Mouse (Mus musculus) midbrain, embryonic 11.5 days (tissue): ENCODE data around the gene Cdc14a. TPM values are rescaled to one million over a fixed set of nuclear protein-coding genes. Genes with fewer than 3 reads are reported as not detected.

Experiments
- ATAC-seq: fragments of 200-750 bp; cut with Nextera tagmentation; 2 replicates; pipeline ENCODE4 v1.8.0; 2017; ENCODE audit warnings: moderate TSS enrichment, moderate library complexity; ENCODE audit not compliant: low FRiP score
- DNase-seq: peaks from one replicate; pipeline ENCODE4 v3.0.0; 2015; ENCODE audit warnings: low spot score; ENCODE audit errors: missing footprints
- H3K27ac ChIP-seq: fragments of 300-500 bp; sonication (generic); 2 replicates; pipeline ENCODE4 v1.5.1; 2014; ENCODE audit warnings: low read depth, low read length
- H3K27me3 ChIP-seq: fragments of 300-500 bp; sonication (generic); 2 replicates; pipeline ENCODE4 v1.6.1; 2014; ENCODE audit warnings: mild to moderate bottlenecking, low read length, moderate library complexity, mixed read lengths; ENCODE audit not compliant: control insufficient read depth, insufficient read depth
- H3K36me3 ChIP-seq: fragments of 300-500 bp; sonication (generic); 2 replicates; pipeline ENCODE4 v1.6.1; 2014; ENCODE audit warnings: mild to moderate bottlenecking, low read length, moderate library complexity, mixed read lengths; ENCODE audit not compliant: control insufficient read depth, insufficient read depth
- H3K4me1 ChIP-seq: fragments of 300-500 bp; sonication (generic); 2 replicates; pipeline ENCODE4 v1.6.1; 2014; ENCODE audit warnings: low read length; ENCODE audit not compliant: control insufficient read depth, insufficient read depth
- H3K4me2 ChIP-seq: fragments of 300-500 bp; sonication (generic); 2 replicates; pipeline ENCODE4 v1.6.1; 2014; ENCODE audit warnings: mild to moderate bottlenecking, moderate library complexity
- H3K4me3 ChIP-seq: fragments of 300-500 bp; sonication (generic); 2 replicates; pipeline ENCODE4 v1.5.1; 2014; ENCODE audit warnings: low read depth, low read length
- H3K9ac ChIP-seq: fragments of 300-500 bp; sonication (generic); 2 replicates; pipeline ENCODE4 v1.6.1; 2014; ENCODE audit warnings: low read length
- H3K9me3 ChIP-seq: fragments of 300-500 bp; sonication (generic); 2 replicates; pipeline ENCODE4 v1.6.1; 2016; ENCODE audit warnings: low read length; ENCODE audit not compliant: control insufficient read depth
- WGBS: fragments of 180-500 bp; shearing (Covaris S2); extraction: QIAGEN DNeasy Blood & Tissue Kit; methylation state at CpG from one replicate; pipeline ENCODE4 v1.1.7; 2014; 5-methylcytosine and 5-hydroxymethylcytosine counted together
- polyA plus RNA-seq: library from polyadenylated mRNA; unstranded; fragments of >200 nt; fragmentation: Nextera tagmentation; extraction: Ambion mirVana; gene quantifications from 2 replicates; pipeline ENCODE4 v1.2.1, GENCODE M21; 2014

Gene Cdc14a
- polyA plus RNA-seq, 1 experiment from 2014 or later = 18.2 TPM

DNA sequence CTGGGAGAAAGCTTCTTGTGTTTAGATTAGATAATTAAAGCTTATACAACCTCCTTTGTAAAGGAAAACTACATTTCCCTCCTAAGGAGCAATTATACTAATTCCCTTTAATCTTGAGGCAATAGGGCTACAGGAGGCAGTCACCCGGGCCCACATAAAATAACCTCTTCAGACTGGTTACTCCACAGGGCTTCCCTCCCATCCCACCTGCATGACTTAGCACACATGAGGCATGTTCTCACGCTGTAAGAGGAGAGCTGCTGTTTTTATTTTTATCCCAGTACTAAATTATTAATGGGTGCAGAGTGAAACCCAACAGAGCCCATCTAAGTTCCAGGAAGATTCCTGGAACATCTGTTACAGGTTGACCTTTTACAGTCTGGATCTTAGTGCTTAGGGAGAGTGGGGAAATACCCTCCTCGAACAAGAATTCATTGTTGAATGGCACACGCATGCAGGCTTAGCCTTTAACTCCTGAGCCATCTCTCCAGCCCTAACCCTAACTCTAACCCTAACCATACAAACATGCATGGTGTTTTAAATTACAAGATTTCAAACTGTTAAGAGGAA, 54.9 kb downstream of the Cdc14a start:
- ATAC-seq (no peak), DNase-seq (no peak)
- Histone ChIP-seq H3K27me3 (no peaks in the 10 kb centered on the region), H3K9me3 (no peaks in the 10 kb centered on the region), H3K4me1 (peaks cover 3% of the 10 kb centered on the region), H3K9ac (no peak overlapping the region), H3K36me3 (no peaks in the 10 kb centered on the region), H3K27ac (no peak overlapping the region), H3K4me2 (no peak overlapping the region), H3K4me3 (no peak overlapping the region)
- 24% methylated on average over 4 of the region's 4 CpGs for WGBS

DNA sequence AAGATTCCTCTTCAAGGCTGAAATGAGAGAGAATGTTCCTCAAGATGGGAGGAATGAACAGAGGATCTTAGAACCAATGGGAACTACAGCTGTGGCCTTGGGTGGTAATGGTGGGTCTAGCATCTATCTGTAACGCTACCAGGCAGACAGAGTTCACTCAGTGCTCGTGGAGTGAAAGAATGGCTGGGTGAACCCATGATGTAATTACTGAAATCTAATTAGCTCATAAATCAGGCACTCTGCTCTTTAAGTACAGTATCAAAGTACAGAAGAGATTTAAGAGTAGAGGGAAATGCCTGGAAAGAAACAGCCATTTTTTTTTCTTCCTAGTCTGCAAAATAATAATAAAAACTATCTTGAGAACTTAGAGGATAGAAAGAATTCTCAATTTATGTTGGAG, 57.7 kb downstream of the Cdc14a start:
- Histone ChIP-seq H3K4me2 (no peak overlapping the region), H3K4me3 (no peak overlapping the region), H3K36me3 (no peaks in the 10 kb centered on the region), H3K9me3 (no peaks in the 10 kb centered on the region), H3K27ac (no peak overlapping the region), H3K9ac (no peak overlapping the region), H3K4me1 (peaks cover 3% of the 10 kb centered on the region), H3K27me3 (no peaks in the 10 kb centered on the region)
- ATAC-seq (no peak), DNase-seq (no peak)
- WGBS = 94% methylated on average over 2 of the region's 2 CpGs

DNA sequence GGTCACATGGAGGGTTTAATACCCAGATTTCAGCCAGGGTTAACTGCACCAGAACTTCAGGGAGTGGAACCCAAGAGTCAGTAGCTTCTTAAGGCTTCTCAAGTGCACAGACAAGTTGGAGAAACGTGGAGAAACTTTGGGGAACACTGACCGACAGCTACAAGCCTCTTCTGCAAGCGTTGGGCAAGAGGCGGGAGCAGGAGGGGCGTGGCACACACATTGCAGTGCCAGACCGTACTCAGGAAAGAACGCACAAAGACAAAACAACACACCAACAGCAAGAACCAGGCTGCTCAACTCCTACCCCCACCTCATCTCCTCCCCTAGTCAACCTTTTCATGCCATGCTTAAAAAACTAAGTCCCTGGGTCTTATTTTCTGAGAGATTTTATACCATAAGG, 61.9 kb downstream of the Cdc14a start:
- Histone ChIP-seq H3K4me2 (no peak overlapping the region), H3K27ac (no peak overlapping the region), H3K27me3 (no peaks in the 10 kb centered on the region), H3K4me3 (no peak overlapping the region), H3K36me3 (no peaks in the 10 kb centered on the region), H3K4me1 (no peaks in the 10 kb centered on the region), H3K9me3 (no peaks in the 10 kb centered on the region), H3K9ac (no peak overlapping the region)
- ATAC-seq (no peak), DNase-seq (no peak)
- WGBS = 86% methylated on average over 7 of the region's 7 CpGs

DNA sequence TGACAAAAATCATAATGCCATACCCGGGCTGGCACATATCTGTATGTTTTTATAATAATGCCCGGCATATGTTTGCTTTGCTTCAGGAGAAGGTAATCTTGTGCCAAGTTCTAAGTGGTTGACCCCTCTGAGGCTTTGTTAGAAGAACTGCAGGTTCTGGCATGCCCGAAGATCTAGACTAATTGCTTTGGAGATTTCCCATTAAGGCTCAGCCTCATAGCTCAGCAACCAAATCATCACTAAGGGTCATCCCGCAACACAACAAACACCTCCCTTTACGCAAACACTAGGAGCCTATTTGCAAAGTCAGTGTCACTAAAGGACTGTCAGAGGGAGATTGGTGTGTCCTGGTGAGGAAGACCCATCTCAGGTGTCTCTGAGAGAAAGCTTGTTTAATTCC, 62.7 kb downstream of the Cdc14a start:
- Histone ChIP-seq H3K4me1 (no peaks in the 10 kb centered on the region), H3K36me3 (no peaks in the 10 kb centered on the region), H3K4me2 (no peak overlapping the region), H3K9ac (no peak overlapping the region), H3K27me3 (no peaks in the 10 kb centered on the region), H3K9me3 (no peaks in the 10 kb centered on the region), H3K27ac (no peak overlapping the region), H3K4me3 (no peak overlapping the region)
- ATAC-seq (no peak), DNase-seq (no peak)
- 92% methylated on average over 5 of the region's 5 CpGs for WGBS

DNA sequence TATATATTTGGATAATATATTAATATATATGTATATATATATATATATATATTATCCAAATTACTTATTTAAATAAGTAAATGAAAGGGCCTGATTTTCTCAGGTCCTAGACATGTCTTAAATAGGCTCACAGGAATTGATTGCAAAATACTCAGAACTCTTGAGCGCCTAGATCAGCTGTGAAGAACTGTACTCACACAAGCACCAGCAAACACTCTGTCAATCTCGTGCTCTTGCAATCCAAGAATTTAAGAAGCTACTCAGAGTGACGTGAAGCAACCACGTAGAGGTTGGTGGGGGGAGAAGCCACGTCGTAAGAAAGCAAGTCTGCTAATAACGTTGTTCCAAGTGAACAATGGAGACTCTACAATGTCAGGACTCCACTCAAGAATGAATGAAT, 66.0 kb downstream of the Cdc14a start:
- Histone ChIP-seq H3K4me3 (no peak overlapping the region), H3K4me2 (no peak overlapping the region), H3K9ac (no peak overlapping the region), H3K9me3 (no peaks in the 10 kb centered on the region), H3K27me3 (no peaks in the 10 kb centered on the region), H3K27ac (no peak overlapping the region), H3K4me1 (no peaks in the 10 kb centered on the region), H3K36me3 (no peaks in the 10 kb centered on the region)
- no peak for ATAC-seq
- WGBS = 89% methylated on average over 7 of the region's 7 CpGs
- no peak for DNase-seq

DNA sequence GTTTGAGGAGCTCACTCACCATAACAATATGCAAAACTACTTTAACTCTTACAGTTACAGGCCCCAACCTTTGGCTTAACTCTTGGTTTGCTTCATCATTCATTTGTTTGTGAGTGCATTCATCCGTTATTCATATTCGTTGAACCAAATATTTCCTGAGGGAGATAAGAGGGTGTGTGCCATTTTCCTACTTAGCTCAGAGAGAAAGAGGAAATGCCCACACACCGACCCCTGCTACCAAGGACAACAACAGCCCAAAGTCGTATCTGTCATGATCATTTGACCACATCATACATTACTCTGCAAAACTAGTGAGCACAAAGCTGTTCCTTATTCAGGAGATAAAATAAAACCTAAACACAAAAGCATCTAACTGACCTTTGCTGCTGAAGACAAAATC, 66.7 kb downstream of the Cdc14a start:
- Histone ChIP-seq H3K4me1 (no peaks in the 10 kb centered on the region), H3K4me3 (no peak overlapping the region), H3K4me2 (no peak overlapping the region), H3K9me3 (no peaks in the 10 kb centered on the region), H3K27me3 (no peaks in the 10 kb centered on the region), H3K27ac (no peak overlapping the region), H3K9ac (no peak overlapping the region), H3K36me3 (no peaks in the 10 kb centered on the region)
- DNase-seq (no peak), ATAC-seq (no peak)
- WGBS = 87% methylated on average over 4 of the region's 4 CpGs

DNA sequence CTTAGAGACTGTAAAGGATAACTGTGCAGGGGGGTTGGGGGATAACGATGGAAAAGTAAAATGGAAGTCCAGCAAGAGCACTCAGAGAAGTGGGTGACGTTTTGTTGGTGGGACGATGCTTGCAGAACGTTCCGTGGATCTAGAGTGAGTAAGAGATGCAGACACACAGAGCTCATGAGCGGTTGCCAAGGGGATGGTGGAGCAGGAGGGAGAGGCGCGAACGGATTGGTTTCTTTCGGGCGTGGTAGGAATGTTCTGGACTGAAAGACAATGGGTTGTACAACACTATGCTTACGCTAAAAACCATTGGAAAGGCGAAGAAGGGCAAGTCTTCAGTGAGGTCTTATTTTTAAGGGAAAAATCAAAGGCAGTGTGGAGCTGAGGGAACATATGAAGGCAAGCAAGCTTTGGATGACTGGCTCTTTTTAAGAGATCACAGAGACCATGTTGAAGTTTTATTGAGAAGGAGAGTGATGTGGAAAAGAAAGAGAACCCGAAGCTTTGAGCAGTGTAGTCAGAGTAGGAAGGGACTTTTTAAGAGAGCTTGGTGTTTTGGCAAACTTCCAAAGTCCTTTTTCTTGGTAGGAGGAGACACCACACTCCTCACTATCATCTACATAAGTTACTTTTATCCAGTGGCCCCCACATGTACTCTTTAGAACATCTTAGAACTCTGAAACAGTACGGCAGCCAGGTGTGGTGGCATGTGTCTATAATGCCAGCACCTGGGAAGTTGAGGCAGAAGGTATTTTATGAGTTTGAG, 68.6 kb downstream of the Cdc14a start:
- Histone ChIP-seq H3K27ac (no peak overlapping the region), H3K36me3 (no peaks in the 10 kb centered on the region), H3K4me1 (no peaks in the 10 kb centered on the region), H3K9me3 (no peaks in the 10 kb centered on the region), H3K4me2 (no peak overlapping the region), H3K9ac (no peak overlapping the region), H3K4me3 (no peak overlapping the region), H3K27me3 (no peaks in the 10 kb centered on the region)
- WGBS = 92% methylated on average over 15 of the region's 15 CpGs
- DNase-seq (no peak), ATAC-seq (no peak)

DNA sequence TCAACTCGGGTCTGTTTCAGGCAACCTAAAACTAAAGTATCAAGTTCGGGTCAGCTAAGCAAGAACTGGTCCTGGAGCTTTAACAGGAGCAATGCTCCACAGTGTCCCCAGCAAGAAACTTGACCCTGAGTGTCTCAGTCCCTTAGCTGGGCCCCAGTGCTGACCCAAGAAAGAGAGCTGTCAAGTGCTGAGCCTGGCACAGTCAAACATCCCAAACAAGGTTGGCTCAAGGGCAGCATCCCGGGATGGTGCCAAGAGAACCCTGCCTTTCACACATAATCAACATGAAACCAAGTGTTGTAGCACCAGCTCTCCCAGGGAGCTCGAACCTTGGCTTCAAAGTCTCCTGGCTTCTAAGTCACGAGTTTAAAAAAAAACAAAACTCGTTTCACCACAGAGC, 71.3 kb downstream of the Cdc14a start:
- no peak overlapping the region for H3K4me3 ChIP-seq
- 90% methylated on average over 6 of the region's 6 CpGs for WGBS
- no peaks in the 10 kb centered on the region for H3K9me3 ChIP-seq
- H3K4me1 ChIP-seq = no peaks in the 10 kb centered on the region
- no peak overlapping the region for H3K9ac ChIP-seq
- H3K27ac ChIP-seq = no peak overlapping the region
- DNase-seq (no peak), ATAC-seq (no peak)
- no peaks in the 10 kb centered on the region for H3K36me3 ChIP-seq
- H3K4me2 ChIP-seq = no peak overlapping the region
- H3K27me3 ChIP-seq = no peaks in the 10 kb centered on the region

DNA sequence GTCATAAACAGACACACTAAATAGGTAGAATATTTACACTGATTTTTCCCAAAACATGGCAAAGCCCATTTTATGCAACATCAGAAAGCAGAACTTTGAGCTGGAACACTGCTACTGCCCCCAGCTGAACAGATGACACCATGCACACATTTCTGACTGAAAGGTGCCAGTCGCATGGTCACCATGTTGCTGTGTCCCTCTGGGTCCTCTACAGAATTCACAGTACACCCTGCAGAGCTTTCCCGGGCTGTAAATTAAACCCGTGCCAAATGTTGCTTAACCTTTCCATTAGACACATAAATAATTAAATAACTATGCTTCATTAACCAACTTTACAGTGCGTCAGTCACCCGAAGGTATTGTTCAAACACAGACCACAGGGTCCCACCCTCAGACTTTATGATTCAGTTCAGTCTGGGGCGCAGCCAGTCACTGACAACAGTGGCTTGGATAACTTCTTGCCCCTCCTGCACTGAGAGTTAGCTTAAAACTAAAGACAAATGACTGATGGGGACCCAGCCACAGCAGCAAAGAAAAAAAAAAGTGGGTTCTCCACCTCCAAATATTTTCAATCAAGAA, 73.4 kb downstream of the Cdc14a start:
- ATAC-seq (no peak), DNase-seq (no peak)
- H3K9ac ChIP-seq = no peak overlapping the region
- no peaks in the 10 kb centered on the region for H3K27me3 ChIP-seq
- H3K27ac ChIP-seq = no peak overlapping the region
- WGBS = 84% methylated on average over 6 of the region's 6 CpGs
- H3K36me3 ChIP-seq = no peaks in the 10 kb centered on the region
- no peaks in the 10 kb centered on the region for H3K4me1 ChIP-seq
- no peak overlapping the region for H3K4me2 ChIP-seq
- H3K4me3 ChIP-seq = no peak overlapping the region
- no peaks in the 10 kb centered on the region for H3K9me3 ChIP-seq
